ENCODE assay signal across 8 mouse cellular contexts in the genomic region with DNA sequence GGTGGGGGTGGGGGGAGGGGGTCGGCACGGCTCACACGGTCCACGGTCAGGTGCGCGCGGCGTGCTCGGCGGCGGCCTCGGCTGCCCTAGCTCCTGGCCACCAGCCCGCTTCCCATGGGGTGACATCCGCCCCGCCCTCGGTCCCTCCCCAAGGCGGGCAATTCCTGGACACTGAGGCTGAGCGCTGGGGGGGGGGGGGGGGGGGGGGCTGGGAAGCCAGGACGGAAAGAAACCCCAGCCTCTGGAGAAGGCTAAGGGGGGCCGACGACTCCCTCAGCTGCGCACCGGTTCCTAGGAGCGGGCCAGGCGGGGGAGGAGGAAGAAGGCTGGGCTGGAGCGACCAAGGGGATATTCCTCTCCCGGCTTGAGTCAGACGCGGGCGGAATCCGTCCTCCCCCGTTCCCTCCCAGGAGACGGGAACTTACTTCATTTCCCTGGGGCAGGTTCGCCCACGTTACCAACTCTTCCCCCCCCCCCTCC. TPM values are rescaled to one million over a fixed set of nuclear protein-coding genes. Genes with fewer than 3 reads are reported as not detected.
DNase-seq lines count a peak whose midpoint lies in the region; ATAC-seq lines count a peak whose summit lies in the region.

No protein-coding gene starts in this region.

- DNase-seq in kidney, adult 8-10 months: peak; percentile 95
- no peak for DNase-seq in kidney, adult 18-20 months
- peak; percentile 77 for DNase-seq in embryo, embryonic 11 days
- DNase-seq in gastrocnemius, postnatal 25 days: peak; percentile 94
- DNase-seq in limb, embryonic 11.5 days (ENCODE audit: low spot score): peak; percentile 74
- peak; percentile 48 to 77 for DNase-seq in spleen, postnatal 4 days (ENCODE audit: low spot score in 2 of 2)

- H3K27ac ChIP-seq in limb, embryonic 11.5 days (replicated peaks; ENCODE audit: low read depth, low read length): peak overlapping the region; percentile 55; the same call in 1 of the 2 replicates
- H3K27ac ChIP-seq in midbrain, embryonic 13.5 days: peak overlapping the region; percentile 76

- no peaks in the 10 kb centered on the region for H3K9me3 ChIP-seq in limb, embryonic 11.5 days (ENCODE audit: control insufficient read depth, low read length)
- no peaks in the 10 kb centered on the region for H3K9me3 ChIP-seq in midbrain, embryonic 13.5 days

- H3K4me1 ChIP-seq in limb, embryonic 11.5 days (ENCODE audit: control insufficient read depth, insufficient read depth, low read length): no peaks in the 10 kb centered on the region
- H3K4me1 ChIP-seq in midbrain, embryonic 13.5 days (replicated peaks): peaks cover 26% of the 10 kb centered on the region

- peak overlapping the region; percentile 99 for H3K4me2 ChIP-seq in limb, embryonic 11.5 days (ENCODE audit: low read depth, severe bottlenecking)
- peak overlapping the region; percentile 93 for H3K4me2 ChIP-seq in midbrain, embryonic 13.5 days (replicated peaks)

- WGBS in limb, embryonic 11.5 days: 0% methylated on average over 11 of the region's 35 CpGs
- under 1% methylated on average over 20 of the region's 35 CpGs for WGBS in midbrain, embryonic 13.5 days

- H3K27me3 ChIP-seq in limb, embryonic 11.5 days (ENCODE audit: control insufficient read depth, insufficient read depth, low read length): peaks cover 12% of the 10 kb centered on the region
- H3K27me3 ChIP-seq in midbrain, embryonic 13.5 days: peaks cover 35% of the 10 kb centered on the region

- peak; percentile 3 for ATAC-seq in inflammation-experienced regulatory T-cells, adult 6 months
- peak; percentile 66 for ATAC-seq in limb, embryonic 11.5 days (ENCODE audit: insufficient number of reproducible peaks, low FRiP score, low TSS enrichment, low read depth)
- peak; percentile 82 for ATAC-seq in midbrain, embryonic 13.5 days

- peak overlapping the region; percentile 41 for H3K4me3 ChIP-seq in limb, embryonic 11.5 days (ENCODE audit: low read depth, low read length)
- peak overlapping the region; percentile 60 for H3K4me3 ChIP-seq in midbrain, embryonic 13.5 days (replicated peaks)

- H3K36me3 ChIP-seq in limb, embryonic 11.5 days (ENCODE audit: control insufficient read depth, insufficient read depth, low read length): no peaks in the 10 kb centered on the region
- H3K36me3 ChIP-seq in midbrain, embryonic 13.5 days: peaks cover under 1% of the 10 kb centered on the region; the same call in 1 of the 2 replicates

- H3K9ac ChIP-seq in limb, embryonic 11.5 days (ENCODE audit: low read length): peak overlapping the region; percentile 53
- H3K9ac ChIP-seq in midbrain, embryonic 13.5 days (replicated peaks): peak overlapping the region; percentile 71

RNA-seq across cellular contexts. Expression of gene Bhlhe40, which starts 0.7 kb away (rescaled TPM):
- 10 to 100 TPM; 61.9 to 69.2 TPM for total RNA-seq in gastrocnemius, postnatal 25 days (2021)
- 100 to 1,000 TPM in 2 of 3 experiments, 10 to 100 TPM in 1; 98.8 to 258 (median 129) TPM for polyA plus RNA-seq in inflammation-experienced regulatory T-cells, adult 6 months (2017; shearing (Covaris generic))
- polyA plus RNA-seq in limb, embryonic 11.5 days (2014; fragmentation: Nextera tagmentation; extraction: Ambion mirVana): 1.2 and 3.2 TPM in 2 replicates
- polyA plus RNA-seq in midbrain, embryonic 13.5 days (2015; fragmentation: Nextera tagmentation; extraction: Ambion mirVana): 3.3 and 3.4 TPM in 2 replicates

Comparison
In these comparisons a context has a peak if more than half of its experiments do, and no peak if none do; other contexts are left out.
1. ATAC-seq: peak in every context shown above with its lines; median percentile 82 in midbrain, embryonic 13.5 days; 66 in limb, embryonic 11.5 days; 3 in inflammation-experienced regulatory T-cells, adult 6 months.
2. RNA of gene Bhlhe40, which starts 0.7 kb away (polyA plus RNA-seq): 98.8 to 258 TPM in inflammation-experienced regulatory T-cells, adult 6 months; 3.3 to 3.4 TPM in midbrain, embryonic 13.5 days and 1.2 to 3.2 TPM in limb, embryonic 11.5 days; every median in the first group is over 10 times any median in the second.